Mouse (Mus musculus) adrenal gland, adult 18-20 months (tissue): ENCODE results near the gene Kat14. TPM values are rescaled to one million over a fixed set of nuclear protein-coding genes. Genes with fewer than 3 reads are reported as not detected.
A peak's percentile ranks its signal among the peaks of the same experiment; 100 is the strongest.

Experiments
- DNase-seq, 2 experiments: peaks; one replicate each; pipeline ENCODE4 v3.0.0; 2021 to 2022; ENCODE audit warnings: low spot score in 2 of 2
- total RNA-seq, 2 experiments: library from RNA; stranded (reverse); gene quantifications; 1 replicate in 1 of 2; 2 replicates in 1 of 2; pipeline ENCODE4 v1.2.3; 2021

The Kat14 gene
- total RNA-seq, 2 experiments from 2014 or later: 21.9 to 23.1 TPM

DNA sequence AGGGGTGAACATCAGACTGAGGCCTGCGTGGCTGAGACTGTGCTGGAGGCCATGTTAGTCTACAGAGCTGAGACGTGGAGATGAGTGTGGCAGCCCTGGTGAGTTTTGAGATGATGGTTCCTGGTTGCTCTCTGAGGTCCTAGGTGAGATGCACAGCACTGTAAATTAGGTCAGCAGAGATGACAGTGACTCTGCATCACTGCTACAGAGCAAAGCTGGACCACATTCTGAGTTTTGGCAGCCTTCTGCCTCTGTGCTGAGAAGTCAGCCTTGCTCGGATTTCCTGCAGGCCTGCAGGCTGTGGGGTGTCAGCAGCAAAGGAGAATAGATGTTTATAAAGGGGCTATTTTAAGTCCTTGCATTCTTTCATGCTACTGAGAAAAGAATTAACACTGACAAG lies 12.5 kb downstream of the Kat14 start:
- DNase-seq: no peak

- DNase-seq: no peak
Measured at GRCm38 (mm10) chr2:144381741-144382140, 13.0 kb downstream of the Kat14 start.

DNA sequence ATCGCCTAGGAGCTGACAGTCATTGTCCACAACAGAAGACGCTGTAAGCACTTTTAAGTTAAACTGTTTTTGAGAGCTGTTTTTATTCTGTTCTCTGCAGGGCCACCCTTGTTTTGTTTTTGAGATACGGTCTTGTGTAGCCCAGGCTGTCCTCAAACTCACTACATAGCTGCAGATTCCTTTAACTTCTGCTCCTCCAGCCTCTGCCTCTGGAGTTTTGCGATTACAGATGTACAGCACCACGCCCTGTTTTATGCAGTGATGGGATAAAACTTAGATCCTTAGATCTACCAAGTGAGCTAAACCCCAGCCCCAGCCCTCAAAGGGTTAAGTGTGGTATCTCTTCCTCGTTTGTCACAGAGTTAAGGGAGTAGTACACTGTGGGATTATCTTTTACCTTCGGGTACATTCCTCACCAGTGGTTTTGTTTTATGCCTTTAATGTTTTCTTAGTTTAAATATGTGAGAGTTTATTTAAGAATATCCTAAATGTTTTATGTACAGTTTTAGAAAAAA lies 13.9 kb downstream of the Kat14 start:
- no peak for DNase-seq

DNA sequence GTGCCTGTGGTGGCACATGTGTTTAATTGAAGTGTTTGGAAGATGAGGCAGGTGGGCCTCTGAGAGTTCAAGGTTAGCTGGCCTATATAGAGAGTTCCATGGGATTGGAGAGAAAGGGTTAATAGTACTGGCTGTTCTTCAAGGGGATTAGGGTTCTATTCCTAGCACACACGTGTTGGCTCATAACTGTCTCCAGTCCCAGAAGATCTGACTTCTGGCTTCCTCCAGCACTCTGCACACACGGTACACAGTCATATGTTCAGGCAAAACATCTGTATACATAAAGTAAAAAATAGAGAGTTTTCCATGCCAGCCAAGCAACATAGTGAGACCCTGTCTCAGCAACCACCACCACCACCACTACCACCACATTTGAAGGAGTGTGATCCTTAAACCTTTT lies 17.5 kb downstream of the Kat14 start:
- DNase-seq: no peak

DNA sequence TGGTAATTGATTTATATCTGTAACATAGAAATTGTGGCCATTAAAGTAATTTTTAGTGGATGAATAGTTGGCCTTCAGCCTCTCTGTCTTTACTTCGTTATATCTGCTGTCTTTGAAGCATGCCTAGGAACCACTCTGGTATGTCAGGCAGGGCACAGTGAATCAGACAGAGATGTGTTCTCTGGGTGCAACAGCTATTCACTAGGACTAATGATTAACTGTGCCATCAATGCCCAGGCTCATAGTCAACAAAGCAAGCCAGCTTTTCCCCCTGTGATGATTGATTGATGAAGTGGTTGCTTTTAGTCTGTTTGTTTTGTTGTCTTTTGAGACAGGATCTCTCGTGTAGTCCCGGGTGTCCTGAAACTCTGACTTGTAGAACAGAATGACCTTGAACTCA lies 19.6 kb downstream of the Kat14 start:
- no peak for DNase-seq

DNA sequence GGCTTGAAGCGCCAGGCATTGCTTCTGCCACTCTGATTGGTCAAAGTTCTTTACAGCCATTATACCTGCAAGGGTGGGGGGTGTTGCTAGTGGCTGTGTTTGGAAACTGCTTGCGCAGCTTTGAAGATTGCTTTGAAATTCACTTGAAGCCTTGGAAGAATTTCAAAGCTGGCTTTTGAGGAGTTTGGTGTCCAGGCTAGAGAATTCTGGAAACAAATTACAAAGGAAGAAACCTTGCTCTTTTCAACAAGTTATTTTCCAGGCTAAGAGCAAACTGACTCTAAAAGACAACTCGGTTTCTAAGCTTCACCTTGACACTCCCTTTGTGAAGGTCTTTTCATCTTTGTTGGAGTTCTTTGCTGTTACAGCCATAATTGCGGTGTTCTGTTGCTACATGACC lies 30.7 kb downstream of the Kat14 start:
- no peak for DNase-seq

DNA sequence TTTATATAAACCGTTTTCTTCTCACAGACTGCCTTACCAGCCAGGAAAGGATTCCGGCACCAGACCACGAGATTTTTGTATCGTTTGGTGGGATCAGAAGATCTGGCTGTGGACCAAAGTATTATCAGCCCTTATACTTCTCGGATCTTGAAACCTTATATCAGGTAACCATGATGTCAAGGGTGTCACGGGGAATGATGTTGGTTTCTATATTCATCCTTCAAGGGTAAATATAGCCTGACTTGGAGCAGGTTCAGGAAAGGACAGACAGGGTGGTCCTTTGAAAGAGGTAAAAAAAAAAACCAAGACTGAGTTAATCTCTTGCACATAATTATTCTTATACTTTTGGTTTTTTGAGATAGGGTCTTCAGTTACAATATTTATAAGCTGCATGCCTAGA lies 31.9 kb downstream of the Kat14 start:
- DNase-seq: no peak

DNA sequence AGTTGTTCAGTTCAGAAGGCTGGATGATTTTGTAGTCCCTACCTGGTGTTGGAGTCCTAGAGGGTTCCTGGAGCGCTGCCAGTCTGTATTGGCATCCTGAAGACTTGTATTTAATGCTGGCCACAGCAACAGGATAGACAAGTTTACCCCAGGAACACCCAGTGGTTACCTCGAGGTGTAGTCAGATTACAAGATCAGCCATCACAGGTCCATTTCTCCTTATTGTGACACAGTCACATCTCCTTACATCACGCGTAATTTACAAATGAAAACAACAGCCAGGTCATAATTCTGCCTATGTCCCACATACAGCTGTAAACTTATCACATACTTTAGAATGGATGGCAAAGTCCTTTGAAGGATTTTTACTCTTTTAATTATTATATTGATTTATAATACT lies 40.3 kb downstream of the Kat14 start:
- DNase-seq: no peak

DNA sequence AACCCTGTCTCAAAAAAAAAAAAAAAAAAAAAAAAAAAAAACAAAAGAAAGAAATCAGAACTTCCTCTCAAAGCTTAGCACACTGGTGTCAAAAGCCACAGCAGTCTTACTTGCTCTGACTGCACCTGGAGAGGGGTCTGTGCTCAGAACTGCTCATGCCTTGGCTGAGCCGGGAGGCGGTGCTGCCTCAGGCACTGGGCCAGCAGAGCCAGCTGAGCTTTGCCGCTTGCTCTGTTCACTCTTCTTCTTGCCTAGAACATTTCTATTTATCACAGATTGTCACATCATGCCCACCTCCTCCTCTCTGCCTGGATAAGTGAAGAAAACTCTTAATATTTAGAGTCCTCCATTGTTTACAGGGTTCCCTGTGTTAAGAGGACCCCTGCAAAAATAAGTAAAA lies 41.8 kb downstream of the Kat14 start:
- no peak for DNase-seq

DNA sequence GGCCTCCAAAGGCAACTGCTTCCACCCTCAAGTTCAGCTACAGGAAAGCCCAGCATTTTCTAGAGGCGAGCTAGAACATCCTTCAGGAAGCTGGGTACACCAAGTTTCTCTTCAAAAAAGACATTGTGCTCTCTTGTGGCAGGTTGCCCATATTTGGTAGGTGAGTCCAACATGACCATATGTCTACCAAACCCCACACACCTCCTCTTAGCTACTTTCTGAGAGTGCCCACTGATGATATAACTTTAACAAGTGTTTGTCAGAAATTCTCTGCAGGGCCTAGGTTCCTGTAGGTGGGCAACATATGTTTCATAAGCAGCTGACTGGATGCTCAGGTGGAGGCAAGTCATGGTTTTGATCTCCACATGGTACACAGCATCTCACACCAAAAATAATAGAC lies 45.9 kb downstream of the Kat14 start:
- DNase-seq: no peak

GRCm38 (mm10) chr2:144416859-144417258 lies 48.1 kb downstream of the Kat14 start:
- no peak for DNase-seq

DNA sequence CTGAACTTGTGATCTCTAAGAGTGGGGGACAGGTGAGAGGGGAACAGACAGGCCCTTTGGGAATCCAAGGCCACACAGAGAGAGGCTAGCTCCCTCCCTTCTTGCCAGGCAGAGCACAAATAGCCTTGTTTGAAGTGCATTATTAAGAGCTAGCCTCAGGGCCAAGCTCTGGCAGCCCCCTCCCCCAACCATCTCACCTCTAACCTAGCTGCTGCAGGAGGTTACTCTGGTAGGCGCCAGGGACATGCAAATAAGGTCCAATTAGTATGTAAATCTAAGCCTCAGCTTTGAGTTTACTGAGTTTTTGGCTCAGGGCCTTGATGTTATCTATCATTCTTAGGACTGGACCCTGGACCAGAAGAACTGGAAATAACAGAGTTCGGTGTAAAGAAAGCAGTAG lies 49.3 kb downstream of the Kat14 start:
- DNase-seq: no peak

DNA sequence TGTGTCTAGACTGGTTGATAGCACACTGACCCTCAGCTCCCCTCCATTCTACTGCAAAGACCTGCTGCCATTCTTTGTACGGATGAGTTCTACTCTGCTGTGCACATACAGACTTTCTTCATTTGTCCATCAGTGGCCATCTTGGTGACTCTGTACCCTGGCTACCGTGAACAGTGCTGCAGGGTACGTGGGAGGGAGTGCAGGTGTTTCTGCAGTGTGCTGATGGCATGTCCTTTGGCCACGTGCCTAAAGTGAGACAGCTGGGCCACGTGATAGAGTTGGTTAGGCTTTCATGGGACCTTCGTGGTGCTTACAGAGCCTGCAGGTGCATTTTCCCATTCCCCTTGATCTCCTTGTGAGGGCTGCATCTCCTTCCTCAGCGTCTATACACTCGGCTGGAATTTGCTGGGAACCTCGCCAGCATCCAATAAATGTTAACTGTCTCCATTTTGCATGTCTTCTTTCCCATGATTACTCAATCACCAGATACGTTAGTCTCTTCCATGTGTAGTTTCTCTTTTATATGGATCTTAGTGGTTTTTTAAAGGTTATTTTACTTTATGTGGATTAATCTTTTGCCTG lies 53.4 kb downstream of the Kat14 start:
- no peak for DNase-seq

DNA sequence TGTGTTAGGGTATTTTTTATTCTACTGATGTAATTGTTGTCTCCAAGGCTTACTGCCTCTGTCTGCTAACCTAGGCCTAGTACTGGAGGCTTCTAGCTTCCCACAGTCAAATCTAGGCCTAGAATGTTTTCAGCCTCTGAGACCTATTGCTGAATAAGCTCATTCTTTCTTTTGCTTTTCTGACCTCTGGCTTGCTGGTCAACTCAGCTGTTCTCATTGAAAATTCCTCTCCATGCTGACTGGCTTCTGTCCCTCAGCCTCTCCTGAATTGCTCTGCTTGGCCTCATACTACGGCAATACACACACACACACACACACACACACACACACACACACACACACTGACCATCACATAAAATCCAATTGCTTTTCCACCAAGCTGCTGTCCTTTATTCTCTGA lies 57.0 kb downstream of the Kat14 start:
- DNase-seq: no peak

DNA sequence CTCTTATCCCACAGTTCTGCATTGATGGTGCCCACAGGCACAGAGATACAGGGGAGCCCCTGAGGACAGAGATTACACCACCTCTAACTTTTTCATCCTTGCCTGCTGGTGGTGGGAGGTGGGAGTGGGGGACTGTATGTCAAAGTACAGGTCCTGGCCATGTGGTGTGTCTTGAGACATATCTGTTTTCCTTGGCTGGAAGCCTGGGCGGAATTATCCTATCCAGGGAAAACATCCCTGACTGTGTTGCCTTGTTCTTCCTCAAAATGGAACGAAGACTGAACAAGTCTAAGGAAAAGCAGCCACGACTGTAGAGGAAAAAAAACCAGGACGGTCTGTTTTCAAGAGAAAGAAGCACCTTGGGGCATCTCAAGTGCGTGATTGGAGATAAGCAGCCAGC lies 59.1 kb downstream of the Kat14 start:
- DNase-seq: no peak

DNA sequence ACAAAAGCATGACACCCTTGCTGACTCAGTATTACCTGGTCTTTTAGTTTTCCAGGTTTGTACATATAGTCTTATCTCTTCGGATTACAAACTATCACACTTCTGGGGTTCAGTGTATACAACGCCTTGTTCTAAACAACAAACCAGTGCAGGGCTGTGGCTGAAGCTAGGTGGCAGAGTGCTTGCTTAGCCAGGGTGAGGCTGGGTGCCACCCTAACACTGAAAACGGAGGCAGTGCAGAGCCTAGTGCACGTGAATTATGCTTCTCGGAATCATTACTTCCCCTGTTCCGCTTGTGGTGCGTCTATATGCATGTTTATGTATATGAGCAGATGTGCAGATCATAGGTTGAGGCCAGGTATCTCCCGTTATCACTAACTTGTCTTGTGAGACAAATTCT lies 59.9 kb downstream of the Kat14 start:
- no peak for DNase-seq

GRCm38 (mm10) chr2:144429171-144429570 lies 60.4 kb downstream of the Kat14 start:
- no peak for DNase-seq

GRCm38 (mm10) chr2:144431286-144431825 lies 62.6 kb downstream of the Kat14 start:
- DNase-seq: no peak

GRCm38 (mm10) chr2:144435679-144436078 lies 66.9 kb downstream of the Kat14 start:
- DNase-seq: no peak

GRCm38 (mm10) chr2:144438424-144438823 lies 69.6 kb downstream of the Kat14 start:
- DNase-seq: no peak

GRCm38 (mm10) chr2:144439191-144439700 lies 70.5 kb downstream of the Kat14 start:
- no peak for DNase-seq

DNA sequence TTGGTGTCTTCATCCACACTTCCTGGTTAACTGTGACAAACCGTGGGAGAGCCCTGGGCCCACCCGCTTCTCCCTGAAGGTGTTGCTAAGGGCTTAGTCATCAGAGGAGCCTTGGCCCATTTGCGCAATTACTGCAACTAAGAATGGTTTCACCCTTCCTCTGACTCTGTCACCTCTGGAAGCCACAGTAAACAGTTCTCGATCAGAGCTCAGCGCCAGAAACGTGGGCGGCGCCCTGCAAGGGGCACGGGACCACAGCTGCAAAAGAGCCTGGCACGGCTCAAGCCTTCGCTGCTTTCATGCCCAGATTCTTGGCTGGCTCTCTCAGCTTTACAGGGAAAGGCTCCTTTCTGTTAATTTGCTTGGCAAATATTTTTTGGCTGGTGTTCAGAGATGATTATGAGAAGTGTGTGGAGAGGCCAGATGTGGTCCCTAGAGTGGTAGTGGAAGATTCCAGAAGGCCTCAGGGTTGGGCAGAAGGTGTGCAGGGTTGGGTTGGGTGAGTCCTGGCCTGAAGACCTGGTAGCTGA lies 72.7 kb downstream of the Kat14 start:
- DNase-seq: peak in 1 of 2 experiments; percentile 35
